Mouse (Mus musculus) midbrain, postnatal 0 days (tissue): ENCODE measurements around the gene Wwox. TPM values are rescaled to one million over a fixed set of nuclear protein-coding genes. Genes with fewer than 3 reads are reported as not detected.

Experiments used
- ATAC-seq: fragments of 200-750 bp; cut with Nextera tagmentation; 2 replicates; pipeline ENCODE4 v1.8.0; 2017; ENCODE audit warnings: moderate number of reproducible peaks, mild to moderate bottlenecking, moderate TSS enrichment, moderate library complexity; ENCODE audit not compliant: low FRiP score
- DNase-seq: peaks from one replicate; pipeline ENCODE4 v3.0.0-alpha.2; 2015; ENCODE audit warnings: low spot score
- H3K27ac ChIP-seq: fragments of 300-500 bp; sonication (generic); 2 replicates; pipeline ENCODE4 v1.5.1; 2014; ENCODE audit warnings: low read depth, mild to moderate bottlenecking, low read length, mixed read lengths
- H3K27me3 ChIP-seq: fragments of 300-500 bp; sonication (generic); 2 replicates; pipeline ENCODE4 v1.6.1; 2014; ENCODE audit warnings: low read length, control low read depth, mixed read lengths; ENCODE audit not compliant: insufficient read depth
- H3K36me3 ChIP-seq: fragments of 300-500 bp; sonication (generic); 2 replicates; pipeline ENCODE4 v1.6.1; 2014; ENCODE audit warnings: low read length, control low read depth, mixed read lengths; ENCODE audit not compliant: insufficient read depth
- H3K4me1 ChIP-seq: fragments of 300-500 bp; sonication (generic); 2 replicates; pipeline ENCODE4 v1.6.1; 2014; ENCODE audit warnings: mild to moderate bottlenecking, control low read depth, antibody characterized with exemption, low read length, mixed read lengths; ENCODE audit not compliant: insufficient read depth
- H3K4me2 ChIP-seq: fragments of 300-500 bp; sonication (generic); 2 replicates; pipeline ENCODE4 v1.6.1; 2014; ENCODE audit warnings: low read depth, mild to moderate bottlenecking, low read length, mixed read lengths; ENCODE audit not compliant: poor library complexity, severe bottlenecking
- H3K4me3 ChIP-seq: fragments of 300-500 bp; sonication (generic); 2 replicates; pipeline ENCODE4 v1.5.1; 2014; ENCODE audit warnings: low read depth, mild to moderate bottlenecking, low read length, moderate library complexity
- H3K9ac ChIP-seq: fragments of 300-500 bp; sonication (generic); replicated peaks from 2 replicates; pipeline ENCODE4 v1.6.1; 2014; ENCODE audit warnings: mild to moderate bottlenecking, low read length, moderate library complexity, mixed read lengths; ENCODE audit not compliant: poor library complexity, severe bottlenecking
- H3K9me3 ChIP-seq: fragments of 300-500 bp; sonication (generic); 2 replicates; pipeline ENCODE4 v1.6.1; 2016; ENCODE audit warnings: low read length, control low read depth
- CTCF ChIP-seq: IDR thresholded peaks from 2 replicates; pipeline ENCODE4 v1.5.1; 2016; ENCODE audit warnings: antibody characterized with exemption, mild to moderate bottlenecking
- WGBS: fragments of 180-500 bp; shearing (Covaris S2); extraction: QIAGEN DNeasy Blood & Tissue Kit; methylation state at CpG from one replicate; pipeline ENCODE4 v1.1.7; 2014; 5-methylcytosine and 5-hydroxymethylcytosine counted together
- polyA plus RNA-seq: library from polyadenylated mRNA; unstranded; fragments of >200 nt; fragmentation: Nextera tagmentation; extraction: Ambion mirVana; gene quantifications from 2 replicates; pipeline ENCODE4 v1.2.1, GENCODE M21; 2015
- total RNA-seq: library from RNA; depleted of rRNA; stranded (reverse); fragments of >200 nt; gene quantifications from 2 replicates; pipeline ENCODE4 v1.2.3, GENCODE M21; 2014

Gene Wwox
- total and polyA plus RNA-seq, 2 experiments from 2014 or later, result 15.4 to 17.2 TPM

DNA sequence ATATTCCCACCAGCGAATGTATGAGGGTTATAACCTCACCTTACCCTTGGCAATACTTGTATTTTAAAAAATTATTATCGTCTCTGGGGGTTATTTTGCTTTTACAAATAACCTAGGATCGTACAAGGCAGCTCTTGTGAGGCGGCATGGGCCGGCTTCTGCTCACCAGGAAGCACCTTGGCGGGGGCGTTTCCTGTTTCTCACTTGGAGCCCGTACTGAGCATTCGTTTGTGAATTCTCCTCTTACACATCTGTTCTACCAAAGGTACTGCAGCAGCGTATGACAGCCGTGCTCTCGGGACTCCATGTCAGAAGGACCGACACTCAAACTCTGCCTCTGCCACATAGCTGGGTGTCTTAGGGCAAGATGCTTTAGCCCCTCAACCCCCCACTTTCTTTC lies 546.5 kb downstream of the Wwox start:
- no peak for DNase-seq
- no peak overlapping the region for H3K9ac ChIP-seq
- H3K4me2 ChIP-seq, result no peak overlapping the region
- no peak overlapping the region for H3K4me3 ChIP-seq
- ATAC-seq, result no peak
- WGBS, result 90% methylated on average over 13 of the region's 13 CpGs
- no peaks in the 10 kb centered on the region for H3K36me3 ChIP-seq
- no peak for TF ChIP-seq CTCF
- no peaks in the 10 kb centered on the region for H3K4me1 ChIP-seq
- H3K9me3 ChIP-seq, result no peaks in the 10 kb centered on the region
- no peak overlapping the region for H3K27ac ChIP-seq
- H3K27me3 ChIP-seq, result 0 out of 2 replicates have a peak, but pooled peaks cover 2% of the 10 kb centered on the region

DNA sequence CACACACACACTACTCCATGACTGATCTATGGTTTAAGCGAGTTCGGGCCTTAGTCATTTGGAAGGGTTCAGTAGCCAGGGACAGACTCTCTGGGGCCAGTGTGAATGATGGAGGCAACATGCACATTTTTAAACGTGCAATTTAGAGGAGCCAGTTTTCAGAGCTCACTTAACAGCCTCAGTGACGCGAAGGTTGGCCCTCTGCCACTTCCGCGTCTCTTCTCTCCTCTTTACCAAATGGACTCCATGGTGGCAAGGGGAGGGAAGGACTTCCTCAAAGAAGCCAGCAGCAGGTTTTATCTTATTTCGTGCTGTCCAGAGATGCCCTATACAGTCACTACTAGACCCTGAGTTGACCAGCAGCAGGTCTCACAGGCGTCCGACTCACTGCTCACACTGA lies 547.5 kb downstream of the Wwox start:
- Histone ChIP-seq H3K36me3 (no peaks in the 10 kb centered on the region), H3K27ac (no peak overlapping the region), H3K9ac (no peak overlapping the region), H3K9me3 (no peaks in the 10 kb centered on the region), H3K4me2 (no peak overlapping the region), H3K27me3 (0 out of 2 replicates have a peak, but pooled peaks cover 2% of the 10 kb centered on the region), H3K4me3 (no peak overlapping the region), H3K4me1 (no peaks in the 10 kb centered on the region)
- no peak for DNase-seq
- ATAC-seq, result no peak
- TF ChIP-seq CTCF, result no peak
- WGBS, result 87% methylated on average over 10 of the region's 10 CpGs

- ATAC-seq, result no peak
- peak; percentile 25 for DNase-seq
- Histone ChIP-seq H3K36me3 (no peaks in the 10 kb centered on the region), H3K27ac (no peak overlapping the region), H3K9ac (no peak overlapping the region), H3K4me2 (peak overlapping the region; percentile 2; the same call in 1 of the 2 replicates), H3K27me3 (0 out of 2 replicates have a peak, but pooled peaks cover 2% of the 10 kb centered on the region), H3K4me1 (no peaks in the 10 kb centered on the region), H3K9me3 (no peaks in the 10 kb centered on the region), H3K4me3 (no peak overlapping the region)
- 34% methylated on average over 13 of the region's 13 CpGs for WGBS
- no peak for TF ChIP-seq CTCF
These were observed 551.6 kb downstream of the Wwox start for GRCm38 (mm10) chr8:114990865-114991613.

GRCm38 (mm10) chr8:115000736-115001135 lies 561.3 kb downstream of the Wwox start:
- no peak for TF ChIP-seq CTCF
- H3K4me1 ChIP-seq, result no peaks in the 10 kb centered on the region
- ATAC-seq (no peak), DNase-seq (no peak)
- H3K4me2 ChIP-seq, result no peak overlapping the region
- no peaks in the 10 kb centered on the region for H3K27me3 ChIP-seq
- no peak overlapping the region for H3K9ac ChIP-seq
- WGBS, result 92% methylated on average over 11 of the region's 11 CpGs
- H3K4me3 ChIP-seq, result no peak overlapping the region
- H3K27ac ChIP-seq, result no peak overlapping the region
- H3K9me3 ChIP-seq, result no peaks in the 10 kb centered on the region
- no peaks in the 10 kb centered on the region for H3K36me3 ChIP-seq

DNA sequence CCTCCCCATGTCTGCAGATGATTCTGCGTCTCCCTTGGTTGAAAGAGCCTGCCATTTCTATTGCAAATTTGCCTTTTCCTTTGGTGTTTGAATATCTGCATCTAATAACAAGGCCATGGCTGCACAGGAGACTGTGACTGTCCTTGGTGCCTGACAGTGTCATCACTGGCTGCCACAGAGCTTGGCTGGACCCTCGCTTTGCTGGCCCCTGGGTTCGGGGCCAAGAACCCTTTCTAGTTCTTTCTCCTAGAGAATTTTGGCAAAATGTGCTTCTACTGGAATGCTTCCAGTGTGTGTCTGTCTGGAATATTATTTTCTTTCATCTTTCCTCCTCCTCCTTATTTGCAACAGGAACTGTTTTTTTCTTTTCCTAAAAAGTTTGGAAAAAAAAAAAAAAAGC lies 565.6 kb downstream of the Wwox start:
- Histone ChIP-seq H3K27me3 (no peaks in the 10 kb centered on the region), H3K4me2 (no peak overlapping the region), H3K27ac (no peak overlapping the region), H3K4me3 (no peak overlapping the region), H3K9me3 (no peaks in the 10 kb centered on the region), H3K4me1 (no peaks in the 10 kb centered on the region; the same call in none of the 2 replicates), H3K36me3 (no peaks in the 10 kb centered on the region), H3K9ac (no peak overlapping the region)
- DNase-seq, result no peak
- ATAC-seq, result no peak
- no peak for TF ChIP-seq CTCF
- 85% methylated on average over 3 of the region's 3 CpGs for WGBS

DNA sequence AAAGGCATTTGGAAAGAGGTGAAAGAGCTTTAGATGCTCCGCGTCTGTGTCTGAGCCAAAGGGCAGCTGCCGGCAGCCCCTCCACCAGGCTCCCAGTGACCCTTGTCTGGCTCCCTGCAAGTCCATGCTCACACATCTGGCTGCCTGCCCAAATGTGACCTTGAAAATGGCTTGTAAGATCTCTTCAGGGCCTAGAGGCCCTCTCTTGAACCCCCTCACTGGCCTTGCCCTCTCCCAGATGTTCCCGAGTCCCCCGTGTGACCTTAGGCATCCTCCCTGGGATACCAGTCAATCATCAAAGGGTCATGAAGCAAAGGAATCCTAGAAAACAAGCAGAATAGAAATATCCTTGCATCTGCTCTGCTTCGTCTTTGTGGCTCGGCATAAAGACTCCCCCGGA lies 567.1 kb downstream of the Wwox start:
- Histone ChIP-seq H3K9ac (no peak overlapping the region), H3K4me1 (peaks cover 6% of the 10 kb centered on the region), H3K27ac (no peak overlapping the region), H3K4me3 (no peak overlapping the region), H3K9me3 (no peaks in the 10 kb centered on the region), H3K36me3 (no peaks in the 10 kb centered on the region), H3K27me3 (no peaks in the 10 kb centered on the region), H3K4me2 (no peak overlapping the region)
- 48% methylated on average over 8 of the region's 8 CpGs for WGBS
- TF ChIP-seq CTCF, result no peak
- DNase-seq (no peak), ATAC-seq (no peak)
